Mouse (Mus musculus) embryo, embryonic 11.5 days (tissue): ENCODE results near the gene Cd27.
"Not testable (repeated sequence)": the region's sequence is repeated elsewhere in the genome, so short reads cannot be mapped to it uniquely, and the experiment has no call there.

Experiments used
- DNase-seq: peaks from one replicate; pipeline ENCODE4 v3.0.0-alpha.2; 2012; ENCODE audit warnings: low read depth, low spot score

Cd27 gene

GRCm38 (mm10) chr6:125236782-125237181 is at the start of gene Cd27:
Gene Cd27 (minus strand): TSS chr6:125237010.
- DNase-seq = no peak

GRCm38 (mm10) chr6:125285890-125286289 is 49.1 kb upstream of the Cd27 start, which contains the start of gene Tuba3a:
Gene Tuba3a (minus strand): TSS chr6:125286042.
- no peak for DNase-seq

- no peak for DNase-seq
Observed at GRCm38 (mm10) chr6:125284751-125285150, 47.9 kb upstream of the Cd27 start.

GRCm38 (mm10) chr6:125284250-125284649 is 47.4 kb upstream of the Cd27 start:
- no peak for DNase-seq

GRCm38 (mm10) chr6:125282721-125283120 is 45.9 kb upstream of the Cd27 start:
- not testable (repeated sequence) for DNase-seq

GRCm38 (mm10) chr6:125279729-125280128 is 42.9 kb upstream of the Cd27 start:
- no peak for DNase-seq

- DNase-seq = no peak
Observed at GRCm38 (mm10) chr6:125274841-125275563, 38.2 kb upstream of the Cd27 start.

GRCm38 (mm10) chr6:125272228-125272785 is 35.5 kb upstream of the Cd27 start:
- no peak for DNase-seq

- DNase-seq = peak; percentile 83
Observed at GRCm38 (mm10) chr6:125271455-125272227, 34.8 kb upstream of the Cd27 start.

GRCm38 (mm10) chr6:125268799-125269198 is 32.0 kb upstream of the Cd27 start:
- DNase-seq = no peak

GRCm38 (mm10) chr6:125267469-125267868 is 30.7 kb upstream of the Cd27 start:
- no peak for DNase-seq

- not testable (repeated sequence) for DNase-seq
Observed at GRCm38 (mm10) chr6:125266600-125266999, 29.8 kb upstream of the Cd27 start.

- DNase-seq = no peak
Observed at GRCm38 (mm10) chr6:125266091-125266490, 29.3 kb upstream of the Cd27 start.

- DNase-seq = no peak
Observed at GRCm38 (mm10) chr6:125265239-125265638, 28.4 kb upstream of the Cd27 start.

- DNase-seq = no peak
Observed at GRCm38 (mm10) chr6:125264219-125264618, 27.4 kb upstream of the Cd27 start.

GRCm38 (mm10) chr6:125260006-125260555 is 23.3 kb upstream of the Cd27 start:
- no peak for DNase-seq

- DNase-seq = no peak
Observed at GRCm38 (mm10) chr6:125256222-125256966, 19.6 kb upstream of the Cd27 start.

- no peak for DNase-seq
Observed at GRCm38 (mm10) chr6:125255516-125256044, 18.8 kb upstream of the Cd27 start.

- no peak for DNase-seq
Observed at GRCm38 (mm10) chr6:125253863-125254715, 17.3 kb upstream of the Cd27 start.

GRCm38 (mm10) chr6:125252711-125253110 is 15.9 kb upstream of the Cd27 start:
- no peak for DNase-seq
